Mouse (Mus musculus): ENCODE measurements around the gene Reep1.

DNA sequence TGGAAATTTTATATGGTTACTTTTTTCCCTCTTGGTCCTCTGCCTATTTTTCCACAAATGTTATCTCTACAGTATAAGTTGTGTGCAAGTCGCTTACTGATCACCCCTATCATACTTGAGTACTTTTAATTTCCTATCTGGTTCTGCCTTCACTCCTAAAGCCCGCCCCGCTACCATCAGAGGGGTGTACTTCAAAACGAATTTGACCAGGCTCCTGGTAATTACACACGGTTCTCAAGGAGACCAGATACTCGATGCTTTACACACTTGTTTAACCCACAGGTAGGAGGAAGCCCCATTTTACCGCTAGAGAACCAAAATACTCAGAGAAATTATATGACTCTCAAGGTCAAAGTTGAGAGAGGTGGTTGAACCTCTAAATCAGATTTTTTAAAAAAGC is 115.7 kb downstream of the Reep1 start:
- TF ChIP-seq CTCF (conservative IDR thresholded peaks at IDR 0.05; ENCODE audit: low read length) (no peak), POU5F1 (IDR thresholded peaks at IDR 0.05; ENCODE audit: borderline replicate concordance, low read length) (no peak), NANOG (IDR thresholded peaks at IDR 0.05; ENCODE audit: borderline replicate concordance, low read length) (no peak)

Measured in E14TG2a.4 (cell line).